Mouse (Mus musculus) liver, embryonic 14.5 days (tissue): ENCODE measurements at regions not wholly inside any gene's neighbourhood (a gene's known extent, or its start where the extent isn't known, plus 50 kb on each side); places are given as distances from the start of the nearest gene placed in this dataset.

Source experiments
- CTCF ChIP-seq: IDR thresholded peaks from 2 replicates; pipeline ENCODE4 v1.5.1; 2016; ENCODE audit warnings: antibody characterized with exemption, low read depth, control low read depth
- EP300 ChIP-seq: IDR thresholded peaks from 2 replicates; pipeline ENCODE4 v1.6.1; 2016; ENCODE audit warnings: antibody characterized with exemption, low read depth

DNA sequence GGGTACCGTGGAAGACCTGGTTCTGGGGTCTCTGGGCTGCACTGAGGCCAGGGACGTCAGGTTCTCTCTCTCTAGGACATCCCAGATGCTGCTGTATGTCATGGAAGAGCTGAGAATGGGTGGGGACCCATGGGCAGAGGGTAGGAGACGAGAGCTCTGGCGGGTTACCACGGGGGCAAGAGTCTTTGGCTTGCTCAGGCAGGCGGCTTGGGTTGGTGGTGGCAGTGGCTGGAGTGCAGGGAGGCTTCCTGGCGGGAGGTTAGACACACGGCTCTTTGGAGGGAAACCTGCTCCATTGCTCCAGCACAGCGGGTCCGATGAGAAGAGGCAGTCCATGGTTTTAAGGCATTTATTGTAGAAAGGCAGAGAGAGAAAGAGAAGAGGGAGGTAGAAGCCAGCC is 138.9 kb downstream of the Tmem17 start:
- TF ChIP-seq CTCF (no peak), EP300 (no peak)
